Mouse (Mus musculus): ENCODE results near the gene Anapc16. TPM values are rescaled to one million over a fixed set of nuclear protein-coding genes. Genes with fewer than 3 reads are reported as not detected.

Gene Anapc16
- polyA plus RNA-seq, 1 experiment = 33.2 TPM

DNA sequence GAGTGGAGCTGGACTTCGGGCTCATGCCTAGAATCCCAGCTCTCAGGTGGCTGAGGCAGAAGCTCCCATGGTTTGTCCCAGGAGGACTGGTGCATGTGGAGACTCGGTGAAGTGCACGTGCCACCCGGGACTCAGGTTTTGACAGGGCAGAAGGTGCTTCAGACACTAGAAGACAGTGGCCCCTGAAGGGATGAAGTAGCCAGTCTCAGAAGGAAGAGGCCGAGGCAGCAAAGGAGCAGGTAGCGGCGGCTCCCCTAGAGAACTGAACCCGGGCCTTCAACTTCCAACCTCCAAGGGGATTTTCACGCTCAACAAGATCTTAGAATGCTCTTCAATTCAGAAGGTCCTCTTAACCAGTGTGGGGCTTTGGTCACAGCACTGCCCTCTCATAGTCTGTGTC lies 12.5 kb downstream of the Anapc16 start:
- Histone ChIP-seq H3K4me3 (ENCODE audit: insufficient read depth, low read length) (no peak overlapping the region), H3K27ac (ENCODE audit: insufficient read depth, low read depth, low read length) (no peak overlapping the region), H3K4me1 (ENCODE audit: control insufficient read depth, insufficient read depth, low read length) (no peaks in the 10 kb centered on the region)
- TF ChIP-seq POLR2A (IDR thresholded peaks at IDR 0.05; ENCODE audit: borderline replicate concordance, low read depth, low read length) (no peak), CTCF (IDR thresholded peaks at IDR 0.05; ENCODE audit: low read depth, low read length) (no peak)

DNA sequence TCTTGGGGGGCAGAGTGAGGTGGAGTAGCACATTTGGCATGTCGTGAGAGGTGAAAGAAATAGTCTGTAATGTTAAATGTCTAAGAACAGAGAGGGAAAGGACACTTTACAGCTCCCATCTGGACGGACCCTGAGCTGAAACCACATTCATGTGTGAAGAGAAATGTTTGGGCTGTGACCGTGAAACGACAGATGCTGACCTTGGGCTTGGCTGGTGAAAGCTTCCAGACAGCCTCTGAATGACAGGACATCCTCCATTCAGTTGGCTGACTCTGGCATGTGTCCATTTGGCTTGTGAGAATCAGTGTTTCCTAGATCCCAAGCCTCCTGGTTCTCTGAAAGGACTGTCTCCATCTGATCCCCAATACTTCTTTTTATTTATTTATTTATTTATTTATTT lies 14.9 kb downstream of the Anapc16 start:
- H3K4me3 ChIP-seq (ENCODE audit: insufficient read depth, low read length) = no peak overlapping the region
- H3K4me1 ChIP-seq (ENCODE audit: control insufficient read depth, insufficient read depth, low read length) = no peaks in the 10 kb centered on the region
- H3K27ac ChIP-seq (ENCODE audit: insufficient read depth, low read depth, low read length) = no peak overlapping the region
- no peak for TF ChIP-seq CTCF (IDR thresholded peaks at IDR 0.05; ENCODE audit: low read depth, low read length)
- no peak for TF ChIP-seq POLR2A (IDR thresholded peaks at IDR 0.05; ENCODE audit: borderline replicate concordance, low read depth, low read length)

- Histone ChIP-seq H3K27ac (ENCODE audit: insufficient read depth, low read depth, low read length) (no peak overlapping the region), H3K4me1 (ENCODE audit: control insufficient read depth, insufficient read depth, low read length) (peaks cover 35% of the 10 kb centered on the region), H3K4me3 (ENCODE audit: insufficient read depth, low read length) (no peak overlapping the region)
- TF ChIP-seq CTCF (IDR thresholded peaks at IDR 0.05; ENCODE audit: low read depth, low read length) (no peak), POLR2A (IDR thresholded peaks at IDR 0.05; ENCODE audit: borderline replicate concordance, low read depth, low read length) (no peak)
Measured at GRCm38 (mm10) chr10:59982379-59982873, 20.5 kb downstream of the Anapc16 start.

DNA sequence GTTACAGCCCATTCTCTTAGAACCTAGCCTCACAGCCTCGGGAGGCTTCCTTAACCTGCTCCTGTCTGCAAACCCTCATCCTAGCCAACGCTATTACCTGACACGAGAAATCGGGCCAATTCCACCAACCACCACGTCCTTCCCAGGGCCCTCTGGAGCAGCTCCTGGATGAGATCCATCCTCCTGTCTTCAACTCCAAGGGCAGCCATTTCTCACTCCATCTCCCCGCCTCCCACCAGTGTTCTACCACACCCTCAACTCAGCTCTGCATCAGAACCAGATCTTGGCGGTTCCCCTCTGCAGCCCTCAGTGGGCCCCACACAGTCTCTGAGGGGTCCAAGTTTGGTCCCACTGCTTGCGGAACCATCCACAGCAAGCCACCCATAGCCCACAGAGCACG lies 21.1 kb downstream of the Anapc16 start:
- H3K4me3 ChIP-seq (ENCODE audit: insufficient read depth, low read length) = no peak overlapping the region
- peaks cover 36% of the 10 kb centered on the region for H3K4me1 ChIP-seq (ENCODE audit: control insufficient read depth, insufficient read depth, low read length)
- H3K27ac ChIP-seq (ENCODE audit: insufficient read depth, low read depth, low read length) = no peak overlapping the region
- TF ChIP-seq POLR2A (IDR thresholded peaks at IDR 0.05; ENCODE audit: borderline replicate concordance, low read depth, low read length) = no peak
- no peak for TF ChIP-seq CTCF (IDR thresholded peaks at IDR 0.05; ENCODE audit: low read depth, low read length)

DNA sequence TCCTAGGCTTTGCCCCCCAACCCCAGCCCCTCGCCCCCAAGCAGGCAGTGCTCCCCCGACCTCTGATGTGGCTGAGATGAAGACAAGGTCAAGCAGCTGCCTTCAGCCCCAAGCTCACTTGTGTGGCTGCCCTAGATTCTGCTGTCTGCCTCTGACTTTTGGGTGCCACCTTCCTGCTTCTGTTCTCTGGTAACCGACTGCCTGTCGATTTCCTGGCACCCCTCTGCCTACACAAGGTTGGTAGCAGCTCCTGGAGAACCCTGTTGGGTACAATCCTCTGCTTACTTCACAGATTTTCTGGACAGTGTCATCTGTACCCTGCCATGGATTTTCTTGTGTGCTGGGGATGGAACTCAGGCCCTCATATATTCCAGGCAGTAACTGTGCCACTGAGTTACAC lies 21.6 kb downstream of the Anapc16 start:
- H3K27ac ChIP-seq (ENCODE audit: insufficient read depth, low read depth, low read length) = peak overlapping the region; percentile 28; the same call in 1 of the 2 replicates
- no peak overlapping the region for H3K4me3 ChIP-seq (ENCODE audit: insufficient read depth, low read length)
- TF ChIP-seq POLR2A (IDR thresholded peaks at IDR 0.05; ENCODE audit: borderline replicate concordance, low read depth, low read length) (no peak), CTCF (IDR thresholded peaks at IDR 0.05; ENCODE audit: low read depth, low read length) (0 out of 2 replicates have a peak, but pooled peaks have one; percentile 21)
- peaks cover 36% of the 10 kb centered on the region for H3K4me1 ChIP-seq (ENCODE audit: control insufficient read depth, insufficient read depth, low read length)

- Histone ChIP-seq H3K4me3 (ENCODE audit: insufficient read depth, low read length) (no peak overlapping the region), H3K4me1 (ENCODE audit: control insufficient read depth, insufficient read depth, low read length) (peaks cover 36% of the 10 kb centered on the region), H3K27ac (ENCODE audit: insufficient read depth, low read depth, low read length) (peak overlapping the region; percentile 51)
- no peak for TF ChIP-seq POLR2A (IDR thresholded peaks at IDR 0.05; ENCODE audit: borderline replicate concordance, low read depth, low read length)
Measured at GRCm38 (mm10) chr10:59980815-59981244, 22.1 kb downstream of the Anapc16 start.

- Histone ChIP-seq H3K4me3 (ENCODE audit: insufficient read depth, low read length) (no peak overlapping the region), H3K4me1 (ENCODE audit: control insufficient read depth, insufficient read depth, low read length) (peaks cover 36% of the 10 kb centered on the region), H3K27ac (ENCODE audit: insufficient read depth, low read depth, low read length) (no peak overlapping the region)
- TF ChIP-seq POLR2A (IDR thresholded peaks at IDR 0.05; ENCODE audit: borderline replicate concordance, low read depth, low read length) = no peak
- no peak for TF ChIP-seq CTCF (IDR thresholded peaks at IDR 0.05; ENCODE audit: low read depth, low read length)
Measured at GRCm38 (mm10) chr10:59978873-59979743, 23.8 kb downstream of the Anapc16 start.

DNA sequence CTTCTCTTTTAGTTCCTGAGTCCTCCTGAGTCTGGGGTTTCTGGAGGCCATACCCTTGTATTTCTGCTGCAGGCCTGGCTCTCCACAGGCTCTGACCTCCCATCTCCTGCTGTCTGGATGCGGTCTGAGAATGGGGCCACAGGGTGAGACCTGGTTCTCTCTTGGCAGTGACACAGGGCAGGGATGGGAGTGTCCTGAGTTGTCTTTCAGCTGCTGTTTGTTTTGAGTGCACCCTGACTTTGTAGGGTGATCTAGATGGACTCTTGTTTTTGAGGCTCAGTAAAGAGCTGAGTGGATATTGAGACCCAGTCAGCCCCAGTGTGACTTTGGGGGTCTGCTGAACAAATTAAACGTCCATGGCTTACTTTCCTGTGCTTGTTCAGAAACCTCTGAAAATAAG lies 24.5 kb downstream of the Anapc16 start:
- TF ChIP-seq POLR2A (IDR thresholded peaks at IDR 0.05; ENCODE audit: borderline replicate concordance, low read depth, low read length) (no peak), CTCF (IDR thresholded peaks at IDR 0.05; ENCODE audit: low read depth, low read length) (no peak)
- Histone ChIP-seq H3K4me1 (ENCODE audit: control insufficient read depth, insufficient read depth, low read length) (peaks cover 36% of the 10 kb centered on the region), H3K27ac (ENCODE audit: insufficient read depth, low read depth, low read length) (peak overlapping the region; percentile 14), H3K4me3 (ENCODE audit: insufficient read depth, low read length) (no peak overlapping the region)

DNA sequence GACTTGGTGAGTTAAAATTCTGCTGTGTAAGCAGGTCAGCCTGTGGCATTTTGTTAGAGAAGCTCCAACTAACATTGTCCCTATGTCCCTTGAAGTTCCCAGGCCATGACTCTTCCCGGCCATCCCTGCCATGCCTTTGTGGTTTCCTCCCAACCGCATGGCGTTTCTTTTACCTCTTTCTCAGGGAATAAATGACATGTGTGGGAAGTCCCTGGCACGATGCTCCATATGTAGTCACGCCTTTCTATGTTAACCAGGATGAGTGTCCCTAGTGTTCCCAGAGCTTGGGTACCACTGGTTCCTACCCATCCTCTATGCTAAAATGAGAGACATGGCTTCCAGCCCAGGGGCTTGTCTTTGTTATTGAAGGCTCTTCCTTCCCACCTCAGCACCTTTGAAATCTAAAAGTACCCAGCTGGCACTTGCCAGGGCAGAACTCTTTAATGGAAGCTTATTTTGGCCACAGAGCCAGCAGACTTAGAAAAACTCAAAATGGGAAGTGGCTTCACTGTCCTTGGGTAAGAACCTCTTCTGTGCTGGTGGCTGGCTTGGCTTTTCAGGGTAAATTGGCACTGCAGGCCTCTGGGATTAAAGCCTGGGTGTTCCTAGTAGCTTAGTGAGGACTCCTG lies 25.1 kb downstream of the Anapc16 start:
- peak overlapping the region; percentile 14 for H3K27ac ChIP-seq (ENCODE audit: insufficient read depth, low read depth, low read length)
- no peak for TF ChIP-seq POLR2A (IDR thresholded peaks at IDR 0.05; ENCODE audit: borderline replicate concordance, low read depth, low read length)
- no peak for TF ChIP-seq CTCF (IDR thresholded peaks at IDR 0.05; ENCODE audit: low read depth, low read length)
- no peak overlapping the region for H3K4me3 ChIP-seq (ENCODE audit: insufficient read depth, low read length)
- H3K4me1 ChIP-seq (ENCODE audit: control insufficient read depth, insufficient read depth, low read length) = peaks cover 36% of the 10 kb centered on the region

DNA sequence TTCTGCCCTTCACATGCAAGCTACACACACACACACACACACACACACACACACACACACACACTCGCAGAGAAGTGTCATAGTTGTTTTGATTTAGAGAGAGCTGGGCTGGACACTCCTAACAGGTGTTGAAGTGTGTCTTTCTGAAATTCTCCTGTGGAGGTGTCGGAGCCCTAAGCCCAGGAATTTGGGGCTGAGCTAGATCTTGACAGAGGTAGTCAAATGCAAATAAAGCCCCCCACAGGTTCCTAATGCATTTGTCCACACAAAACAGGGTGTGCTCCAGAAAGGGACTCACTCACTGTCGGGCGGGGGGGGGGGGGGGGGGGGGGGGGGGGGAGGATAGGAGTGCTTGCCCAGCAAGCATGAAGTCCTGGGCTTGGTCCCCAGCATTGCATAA lies 25.8 kb downstream of the Anapc16 start:
- Histone ChIP-seq H3K27ac (ENCODE audit: insufficient read depth, low read depth, low read length) (no peak overlapping the region), H3K4me3 (ENCODE audit: insufficient read depth, low read length) (no peak overlapping the region), H3K4me1 (ENCODE audit: control insufficient read depth, insufficient read depth, low read length) (peaks cover 36% of the 10 kb centered on the region)
- no peak for TF ChIP-seq POLR2A (IDR thresholded peaks at IDR 0.05; ENCODE audit: borderline replicate concordance, low read depth, low read length)
- TF ChIP-seq CTCF (IDR thresholded peaks at IDR 0.05; ENCODE audit: low read depth, low read length) = no peak

Data from bone marrow macrophage, adult 2 months (primary cell).